Mouse (Mus musculus) G1E (cell line): ENCODE results near the gene Rev1. TPM values are rescaled to one million over a fixed set of nuclear protein-coding genes. Genes with fewer than 3 reads are reported as not detected.

Source experiments
- ATAC-seq: 2 replicates; pipeline ENCODE4 v1.8.0; 2016; ENCODE audit warnings: mild to moderate bottlenecking; ENCODE audit not compliant: insufficient number of reproducible peaks, poor library complexity, low FRiP score, severe bottlenecking; ENCODE audit errors: extremely low read depth
- DNase-seq: peaks from one replicate; pipeline ENCODE4 v3.0.0; 2012; ENCODE audit warnings: low spot score
- H3K27me3 ChIP-seq: 2 replicates; pipeline ENCODE4 v1.6.1; 2012; ENCODE audit warnings: mild to moderate bottlenecking, low read length, inconsistent platforms; ENCODE audit not compliant: insufficient read depth
- H3K36me3 ChIP-seq: replicated peaks from 2 replicates; pipeline ENCODE3; 2012; ENCODE audit warnings: mild to moderate bottlenecking, inconsistent platforms
- H3K4me1 ChIP-seq: 2 replicates; pipeline ENCODE4 v1.6.1; 2012; ENCODE audit warnings: low read depth, low read length, inconsistent platforms, mixed read lengths; ENCODE audit not compliant: insufficient read depth
- H3K4me3 ChIP-seq: 2 replicates; pipeline ENCODE4 v1.5.1; 2012; ENCODE audit warnings: low read depth, mild to moderate bottlenecking, inconsistent platforms, low read length, moderate library complexity, mixed read lengths
- H3K9me3 ChIP-seq: replicated peaks from 2 replicates; pipeline ENCODE4 v1.6.1; 2012; ENCODE audit warnings: inconsistent platforms
- CTCF ChIP-seq: IDR thresholded peaks from 2 replicates; pipeline ENCODE4 v1.5.1; 2012; ENCODE audit warnings: low read depth, low read length, inconsistent platforms, mixed read lengths
- GATA1 ChIP-seq: IDR thresholded peaks from 2 replicates; pipeline ENCODE4 v1.6.1; 2012; ENCODE audit warnings: borderline replicate concordance, low read length, inconsistent platforms, mixed read lengths
- GATA2 ChIP-seq: IDR thresholded peaks from 2 replicates; pipeline ENCODE4 v1.6.1; 2012; ENCODE audit warnings: low read depth, low read length, inconsistent platforms, borderline replicate concordance
- POLR2AphosphoS5 ChIP-seq: IDR thresholded peaks from 2 replicates; pipeline ENCODE4 v1.6.1; 2012; ENCODE audit warnings: low read depth, low read length, inconsistent platforms; ENCODE audit not compliant: insufficient replicate concordance
- TAL1 ChIP-seq: conservative IDR thresholded peaks from 2 replicates; pipeline ENCODE4 v1.6.1; 2012; ENCODE audit warnings: low read depth, low read length, inconsistent platforms, mixed read lengths
- polyA plus RNA-seq: library from polyadenylated mRNA; stranded (reverse); fragments of >175 nt; gene quantifications from 2 replicates; pipeline ENCODE4 v1.2.3, GENCODE M21; 2012
- total RNA-seq, 2 experiments: library from RNA; stranded (forward) in 1 of 2; stranded (reverse) in 1 of 2; fragments of 200-1000 nt in 1 of 2; fragments of >200 nt in 1 of 2; fragmentation: Nextera tagmentation in 1 of 2; gene quantifications; 2 replicates each; pipeline ENCODE4 v1.2.3; 2014 to 2017

Rev1 gene
- total and polyA plus RNA-seq, 3 experiments, result 23.4 to 123 (median 101) TPM

DNA sequence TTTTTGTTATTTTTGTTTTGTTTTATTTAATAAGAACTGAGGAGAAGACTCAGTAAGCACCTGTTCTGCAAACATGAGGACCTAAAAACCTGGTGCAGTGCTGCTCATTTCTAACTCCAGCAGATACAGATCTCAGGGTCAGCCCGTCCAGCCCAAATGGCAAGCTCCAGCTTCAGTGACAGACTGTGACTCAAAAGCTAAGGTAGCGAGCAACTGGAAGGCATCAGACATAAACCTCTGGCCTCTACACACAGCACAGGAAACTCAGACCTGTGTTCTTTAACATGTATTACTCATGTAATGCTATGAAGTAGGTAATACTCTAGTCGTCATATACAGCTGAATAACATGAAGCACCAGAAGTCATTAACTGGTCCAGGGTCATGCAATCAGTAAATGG is 3.2 kb downstream of the Rev1 start:
- DNase-seq (no peak), ATAC-seq (no peak)

DNA sequence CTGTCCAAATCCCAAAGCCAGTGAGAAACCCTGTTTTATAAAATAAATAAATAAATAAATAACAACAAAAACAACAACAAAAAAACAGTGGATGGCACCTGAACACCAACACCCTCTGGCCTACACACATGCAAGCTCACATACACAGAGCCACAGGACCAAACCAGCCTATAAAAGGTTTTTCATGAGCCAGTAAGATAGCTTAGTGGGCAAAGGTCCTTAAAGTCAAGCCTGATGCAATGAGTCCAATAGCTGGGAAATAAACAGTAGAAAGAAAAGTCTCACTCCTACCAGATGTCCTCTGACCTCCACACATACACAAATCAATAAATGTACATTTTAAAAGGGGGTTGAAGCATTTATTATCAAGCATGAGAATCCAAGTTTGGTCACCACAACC is 5.3 kb downstream of the Rev1 start:
- H3K4me1 ChIP-seq, result peaks cover 51% of the 10 kb centered on the region

More for the DNA sequence above, 3.2 kb downstream of the Rev1 start:
- Histone ChIP-seq H3K9me3 (no peaks in the 10 kb centered on the region), H3K36me3 (peaks cover 38% of the 10 kb centered on the region), H3K4me3 (no peak overlapping the region; the same call in 1 of the 2 replicates), H3K27me3 (no peaks in the 10 kb centered on the region), H3K4me1 (peaks cover 61% of the 10 kb centered on the region)
- no peak for TF ChIP-seq GATA2

DNA sequence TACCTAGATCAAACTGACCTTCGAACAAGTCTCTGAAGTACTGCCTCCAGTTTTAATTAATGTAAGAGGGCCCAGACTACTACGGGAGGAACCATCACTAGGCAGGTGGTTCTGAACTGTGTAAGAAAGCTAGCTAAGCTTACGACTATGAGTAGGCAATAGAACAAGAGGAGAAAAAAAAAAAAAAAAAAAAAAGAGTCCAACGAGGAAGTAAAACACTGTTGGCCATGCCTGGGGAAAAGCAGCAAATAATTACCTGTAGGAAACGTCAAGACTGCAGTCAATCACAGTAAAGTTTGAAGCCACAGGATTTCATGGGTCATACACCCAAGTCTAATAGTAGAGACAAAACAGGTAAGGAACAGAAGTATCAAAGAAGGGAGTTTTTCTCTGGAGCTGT is 8.7 kb downstream of the Rev1 start:
- Histone ChIP-seq H3K4me3 (no peak overlapping the region), H3K9me3 (no peaks in the 10 kb centered on the region), H3K27me3 (no peaks in the 10 kb centered on the region), H3K36me3 (peaks cover 63% of the 10 kb centered on the region), H3K4me1 (peaks cover 40% of the 10 kb centered on the region)
- ATAC-seq, result no peak
- no peak for TF ChIP-seq TAL1
- no peak for TF ChIP-seq CTCF
- no peak for TF ChIP-seq POLR2AphosphoS5
- TF ChIP-seq GATA1, result no peak
- TF ChIP-seq GATA2, result no peak
- DNase-seq, result no peak

More for the DNA sequence above, 5.3 kb downstream of the Rev1 start:
- H3K9me3 ChIP-seq, result no peaks in the 10 kb centered on the region
- ATAC-seq (no peak), DNase-seq (no peak)
- TF ChIP-seq GATA2, result no peak
- no peak for TF ChIP-seq TAL1
- TF ChIP-seq CTCF, result no peak
- no peak overlapping the region for H3K4me3 ChIP-seq
- H3K27me3 ChIP-seq, result no peaks in the 10 kb centered on the region
- H3K36me3 ChIP-seq, result peaks cover 50% of the 10 kb centered on the region

DNA sequence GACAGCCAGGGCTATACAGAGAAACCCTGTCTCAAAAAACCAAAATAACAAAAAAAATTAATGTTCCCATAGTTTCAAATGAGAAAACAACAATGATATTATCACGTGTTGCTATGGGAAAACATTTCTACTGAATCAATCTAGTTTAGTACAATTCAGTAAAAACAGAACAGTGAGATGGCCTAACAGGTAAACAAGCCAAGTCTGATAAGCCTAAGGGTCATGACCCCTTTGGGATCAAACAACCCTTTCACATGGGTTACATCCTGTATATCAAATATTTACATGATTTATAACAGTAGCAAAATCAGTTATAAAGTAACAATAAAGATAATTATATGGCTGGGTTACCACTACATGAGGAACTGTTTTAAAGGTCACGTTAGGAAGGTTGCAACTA is 11.0 kb downstream of the Rev1 start:
- peaks cover 21% of the 10 kb centered on the region for H3K4me1 ChIP-seq
- no peaks in the 10 kb centered on the region for H3K27me3 ChIP-seq
- no peaks in the 10 kb centered on the region for H3K9me3 ChIP-seq
- ATAC-seq (no peak), DNase-seq (no peak)
- TF ChIP-seq GATA1 (no peak), POLR2AphosphoS5 (no peak), CTCF (no peak)
- H3K4me3 ChIP-seq, result no peak overlapping the region
- peaks cover 53% of the 10 kb centered on the region for H3K36me3 ChIP-seq

DNA sequence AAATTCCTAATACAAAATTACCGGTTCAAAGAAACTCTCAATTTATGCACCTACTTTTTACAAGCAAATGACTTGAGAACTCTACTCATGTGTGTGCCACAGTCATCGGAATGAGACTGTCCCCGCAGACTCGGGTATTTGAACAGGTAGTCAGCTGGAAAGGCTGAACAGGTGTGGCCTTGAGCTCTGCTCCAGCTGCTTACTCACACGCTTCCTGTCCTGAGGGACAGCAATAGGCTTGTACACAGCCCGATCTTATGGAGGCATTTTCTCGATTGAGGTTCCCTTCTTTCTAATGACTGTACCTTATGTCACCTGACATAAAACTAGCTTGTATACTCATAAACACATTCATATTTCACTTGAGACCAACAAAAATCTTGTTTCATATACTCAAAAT is 19.8 kb downstream of the Rev1 start:
- Histone ChIP-seq H3K4me1 (peaks cover 15% of the 10 kb centered on the region; the same call in 1 of the 2 replicates), H3K36me3 (peaks cover 42% of the 10 kb centered on the region), H3K4me3 (no peak overlapping the region), H3K27me3 (no peaks in the 10 kb centered on the region), H3K9me3 (no peaks in the 10 kb centered on the region)
- DNase-seq, result no peak
- TF ChIP-seq CTCF, result no peak
- TF ChIP-seq POLR2AphosphoS5, result no peak
- no peak for TF ChIP-seq GATA1
- TF ChIP-seq GATA2, result no peak
- TF ChIP-seq TAL1, result no peak
- ATAC-seq, result no peak

DNA sequence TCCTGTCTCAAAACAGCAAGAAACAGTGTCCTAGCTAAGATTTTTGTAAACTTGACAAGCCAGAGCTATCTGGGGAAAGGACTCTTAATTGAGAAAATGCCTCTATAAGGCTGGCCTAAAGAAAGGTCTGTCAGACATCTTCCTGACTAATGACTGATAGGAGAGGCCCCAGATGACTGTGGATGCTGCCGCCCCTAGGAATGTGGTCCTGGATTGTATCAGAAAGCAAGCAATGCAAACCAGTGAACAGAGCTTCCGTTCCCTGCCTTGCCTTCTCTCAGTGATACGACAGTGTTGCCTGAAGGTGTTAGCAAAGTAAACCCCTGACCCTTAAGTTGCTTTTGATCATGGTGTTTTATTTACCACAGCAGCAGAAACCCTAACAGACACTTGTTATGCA is 25.8 kb downstream of the Rev1 start:
- no peak for TF ChIP-seq GATA2
- no peak for TF ChIP-seq CTCF
- no peak for TF ChIP-seq GATA1
- TF ChIP-seq TAL1, result no peak
- TF ChIP-seq POLR2AphosphoS5, result no peak
- Histone ChIP-seq H3K9me3 (no peaks in the 10 kb centered on the region), H3K4me1 (peaks cover 16% of the 10 kb centered on the region; the same call in 1 of the 2 replicates), H3K4me3 (no peak overlapping the region), H3K36me3 (peaks cover 85% of the 10 kb centered on the region), H3K27me3 (no peaks in the 10 kb centered on the region)
- DNase-seq, result no peak
- ATAC-seq, result no peak

DNA sequence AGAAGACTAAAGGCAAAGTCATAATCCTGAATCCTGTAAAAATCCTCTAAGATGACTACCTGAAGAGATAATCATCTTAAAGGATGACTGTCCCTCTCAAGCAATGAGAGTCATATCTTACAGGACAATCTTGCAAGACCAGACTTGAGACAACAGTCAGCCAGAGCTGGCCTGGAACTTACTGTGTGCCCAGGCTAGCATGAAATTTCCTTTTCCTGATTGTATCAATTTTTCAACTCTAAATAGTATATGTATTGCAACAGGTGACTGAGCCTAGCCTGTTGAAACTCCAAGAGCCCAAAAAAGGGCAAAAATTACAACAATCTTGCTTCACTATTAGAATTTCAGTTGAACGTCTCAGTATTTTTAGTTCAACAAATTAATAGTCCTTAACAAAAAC is 26.4 kb downstream of the Rev1 start:
- H3K4me3 ChIP-seq, result no peak overlapping the region
- no peaks in the 10 kb centered on the region for H3K9me3 ChIP-seq
- H3K4me1 ChIP-seq, result peaks cover 16% of the 10 kb centered on the region; the same call in 1 of the 2 replicates
- ATAC-seq (no peak), DNase-seq (no peak)
- no peak for TF ChIP-seq CTCF
- TF ChIP-seq TAL1, result no peak
- no peak for TF ChIP-seq GATA1
- no peak for TF ChIP-seq GATA2
- TF ChIP-seq POLR2AphosphoS5, result no peak
- no peaks in the 10 kb centered on the region for H3K27me3 ChIP-seq
- peaks cover 87% of the 10 kb centered on the region for H3K36me3 ChIP-seq
